Mouse (Mus musculus) cerebellum, postnatal 10 days (tissue): ENCODE measurements around the gene Tpst2.

Source experiments
- DNase-seq, 2 experiments: peaks; one replicate each; pipeline ENCODE4 v3.0.0; 2021; ENCODE audit warnings: mixed read lengths in 2 of 2

The Tpst2 gene

GRCm38 (mm10) chr5:112282780-112283482 lies 6.4 kb downstream of the Tpst2 start:
- DNase-seq, result no peak

- DNase-seq, result no peak
Observed at GRCm38 (mm10) chr5:112283543-112284202, 7.2 kb downstream of the Tpst2 start.

- no peak for DNase-seq
Observed at GRCm38 (mm10) chr5:112284203-112284582, 7.7 kb downstream of the Tpst2 start.

- DNase-seq, result peak in 1 of 2 experiments; percentile 52
Observed at GRCm38 (mm10) chr5:112285548-112286085, 9.1 kb downstream of the Tpst2 start.

GRCm38 (mm10) chr5:112286608-112286983 lies 10.1 kb downstream of the Tpst2 start:
- DNase-seq, result no peak

- peak in 1 of 2 experiments; percentile 4 for DNase-seq
Observed at GRCm38 (mm10) chr5:112286984-112287641, 10.6 kb downstream of the Tpst2 start.

GRCm38 (mm10) chr5:112287652-112288051 lies 11.2 kb downstream of the Tpst2 start:
- peak in 1 of 2 experiments; percentile 6 for DNase-seq

- DNase-seq, result peak in 1 of 2 experiments; percentile 5
Observed at GRCm38 (mm10) chr5:112288193-112289141, 12.0 kb downstream of the Tpst2 start.

GRCm38 (mm10) chr5:112289236-112289635 lies 12.7 kb downstream of the Tpst2 start:
- DNase-seq, result peak; percentile 85 to 86

- peak; percentile 79 to 82 for DNase-seq
Observed at GRCm38 (mm10) chr5:112289819-112290535, 13.5 kb downstream of the Tpst2 start.

- peak; percentile 62 to 67 for DNase-seq
Observed at GRCm38 (mm10) chr5:112290536-112290880, 14.0 kb downstream of the Tpst2 start.

GRCm38 (mm10) chr5:112291866-112292265 lies 15.4 kb downstream of the Tpst2 start:
- DNase-seq, result peak; percentile 53 to 66

GRCm38 (mm10) chr5:112292343-112292980 lies 16.0 kb downstream of the Tpst2 start:
- DNase-seq, result no peak

GRCm38 (mm10) chr5:112293800-112294199 lies 17.3 kb downstream of the Tpst2 start:
- DNase-seq, result no peak

GRCm38 (mm10) chr5:112294696-112295095 lies 18.2 kb downstream of the Tpst2 start:
- DNase-seq, result no peak

GRCm38 (mm10) chr5:112295162-112295561 lies 18.7 kb downstream of the Tpst2 start:
- DNase-seq, result no peak

- DNase-seq, result no peak
Observed at GRCm38 (mm10) chr5:112295564-112295963, 19.1 kb downstream of the Tpst2 start.

- peak in 1 of 2 experiments; percentile 44 for DNase-seq
Observed at GRCm38 (mm10) chr5:112296404-112297181, 20.1 kb downstream of the Tpst2 start.

- no peak for DNase-seq
Observed at GRCm38 (mm10) chr5:112297257-112297656, 20.8 kb downstream of the Tpst2 start.

GRCm38 (mm10) chr5:112298226-112298988 lies 21.9 kb downstream of the Tpst2 start:
- no peak for DNase-seq
